Mouse (Mus musculus): ENCODE results near the gene Orm2.

The Orm2 gene

GRCm38 (mm10) chr4:63362150-63362549 lies at the start of gene Orm2:
Gene Orm2 (plus strand): TSS chr4:63362449.
- DNase-seq = peak; percentile 46 to 63

- peak in 1 of 2 experiments; percentile 10 for DNase-seq
Observed at GRCm38 (mm10) chr4:63314063-63314462, 48.2 kb upstream of the Orm2 start.

GRCm38 (mm10) chr4:63316076-63316746 lies 46.0 kb upstream of the Orm2 start:
- DNase-seq = peak; percentile 20 to 57

- DNase-seq = peak; percentile 58 to 77
Observed at GRCm38 (mm10) chr4:63319566-63319965, 42.7 kb upstream of the Orm2 start.

GRCm38 (mm10) chr4:63323275-63323815 lies 38.9 kb upstream of the Orm2 start:
- peak in 1 of 2 experiments; percentile 9 for DNase-seq

- DNase-seq = peak in 1 of 2 experiments; percentile 19
Observed at GRCm38 (mm10) chr4:63333403-63333802, 28.8 kb upstream of the Orm2 start.

- peak in 1 of 2 experiments; percentile 4 for DNase-seq
Observed at GRCm38 (mm10) chr4:63338414-63339076, 23.7 kb upstream of the Orm2 start.

GRCm38 (mm10) chr4:63342491-63342890 lies 19.8 kb upstream of the Orm2 start:
- DNase-seq = no peak

GRCm38 (mm10) chr4:63343608-63344007 lies 18.6 kb upstream of the Orm2 start:
- DNase-seq = no peak

GRCm38 (mm10) chr4:63344295-63344694 lies 18.0 kb upstream of the Orm2 start, which contains the start of gene Orm1:
Gene Orm1 (plus strand): TSS chr4:63344560.
- DNase-seq = peak; percentile 33 to 63

- peak in 1 of 2 experiments; percentile 19 for DNase-seq
Observed at GRCm38 (mm10) chr4:63345261-63345660, 17.0 kb upstream of the Orm2 start.

GRCm38 (mm10) chr4:63346659-63347058 lies 15.6 kb upstream of the Orm2 start:
- DNase-seq = peak in 1 of 2 experiments; percentile 10

GRCm38 (mm10) chr4:63348524-63348923 lies 13.7 kb upstream of the Orm2 start:
- peak in 1 of 2 experiments; percentile 11 for DNase-seq

- peak in 1 of 2 experiments; percentile 32 for DNase-seq
Observed at GRCm38 (mm10) chr4:63355877-63356665, 6.2 kb upstream of the Orm2 start, which contains the start of gene Orm3. Gene Orm3 (plus strand): TSS chr4:63356162.

GRCm38 (mm10) chr4:63356981-63357570 lies 5.2 kb upstream of the Orm2 start:
- DNase-seq = peak in 1 of 2 experiments; percentile 4

- DNase-seq = no peak
Observed at GRCm38 (mm10) chr4:63359861-63360260, 2.4 kb upstream of the Orm2 start.

GRCm38 (mm10) chr4:63368577-63368976 lies 6.3 kb downstream of the Orm2 start:
- peak; percentile 79 to 90 for DNase-seq

GRCm38 (mm10) chr4:63370897-63371296 lies 8.6 kb downstream of the Orm2 start:
- no peak for DNase-seq

- DNase-seq = peak in 1 of 2 experiments; percentile 51
Observed at GRCm38 (mm10) chr4:63371890-63372289, 9.6 kb downstream of the Orm2 start.

- DNase-seq = no peak
Observed at GRCm38 (mm10) chr4:63373404-63373803, 11.2 kb downstream of the Orm2 start.

- DNase-seq = no peak
Observed at GRCm38 (mm10) chr4:63374331-63374730, 12.1 kb downstream of the Orm2 start.

GRCm38 (mm10) chr4:63375367-63375766 lies 13.1 kb downstream of the Orm2 start:
- peak in 1 of 2 experiments; percentile 55 for DNase-seq

All from lung, postnatal 4 days (tissue).